Mouse (Mus musculus) thymus, adult 2 months (tissue): ENCODE results near the gene Ptpn3.

Experiments used
- CTCF ChIP-seq: fragments of 200-500 bp; IDR thresholded peaks from 2 replicates; pipeline ENCODE4 v1.5.1; 2012; ENCODE audit warnings: mild to moderate bottlenecking, control low read depth, low read length, moderate library complexity, borderline replicate concordance; ENCODE audit not compliant: control insufficient read depth, poor library complexity, insufficient read depth; ENCODE audit errors: extremely low read depth
- POLR2A ChIP-seq: fragments of 200-500 bp; IDR thresholded peaks from 2 replicates; pipeline ENCODE4 v1.6.1; 2012; ENCODE audit warnings: mild to moderate bottlenecking, low read length, control low read depth, moderate library complexity; ENCODE audit not compliant: control insufficient read depth, poor library complexity, insufficient read depth; ENCODE audit errors: extremely low read depth

DNA sequence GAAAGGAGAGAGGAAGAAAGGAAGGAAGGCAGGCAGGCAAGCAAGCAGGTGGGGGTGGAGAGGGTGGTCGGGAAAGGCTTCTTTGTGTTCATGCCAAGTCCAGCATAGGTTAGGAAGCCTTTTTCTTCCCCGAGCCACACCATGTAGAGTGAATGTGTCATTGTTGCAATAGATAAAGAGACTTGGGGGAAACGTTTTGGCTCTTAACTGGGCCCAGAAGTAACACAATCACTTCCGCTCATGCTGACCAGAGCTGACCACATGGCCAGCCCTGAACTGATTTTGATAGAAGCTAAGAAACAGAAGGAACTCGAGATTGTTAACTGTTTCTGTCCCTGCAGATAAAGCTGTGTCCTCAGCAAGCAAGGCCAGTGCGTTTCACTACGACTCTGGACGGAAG is 128.8 kb downstream of the Ptpn3 start:
- TF ChIP-seq POLR2A (no peak), CTCF (no peak)
